Mouse (Mus musculus): ENCODE measurements at regions not wholly inside any gene's neighbourhood (a gene's known extent, or its start where the extent isn't known, plus 50 kb on each side); places are given as distances from the start of the nearest gene placed in this dataset.
"Not testable (repeated sequence)": the region's sequence is repeated elsewhere in the genome, so short reads cannot be mapped to it uniquely, and the experiment has no call there.

- Histone ChIP-seq H3K27ac (ENCODE audit: low read depth, low read length) (no peak overlapping the region), H3K27me3 (ENCODE audit: control insufficient read depth, insufficient read depth, low read length) (no peaks in the 10 kb centered on the region), H3K9me3 (ENCODE audit: control insufficient read depth, low read length) (no peaks in the 10 kb centered on the region), H3K4me1 (ENCODE audit: control insufficient read depth, insufficient read depth, low read length) (no peaks in the 10 kb centered on the region), H3K4me2 (no peak overlapping the region), H3K36me3 (ENCODE audit: control insufficient read depth, insufficient read depth, low read length) (no peaks in the 10 kb centered on the region), H3K4me3 (ENCODE audit: low read depth, low read length) (no peak overlapping the region), H3K9ac (ENCODE audit: low read length) (no peak overlapping the region)
- DNase-seq (ENCODE audit: low spot score, missing footprints) (no peak), ATAC-seq (ENCODE audit: low FRiP score) (no peak)
- 70% methylated on average over 4 of the region's 4 CpGs for WGBS
Measured at GRCm38 (mm10) chr7:137671156-137671555, 233.7 kb downstream of the Glrx3 start.

- no peaks in the 10 kb centered on the region for H3K36me3 ChIP-seq (ENCODE audit: control insufficient read depth, insufficient read depth, low read length)
- no peak overlapping the region for H3K4me2 ChIP-seq
- no peaks in the 10 kb centered on the region for H3K9me3 ChIP-seq (ENCODE audit: control insufficient read depth, low read length)
- ATAC-seq (ENCODE audit: low FRiP score) (no peak), DNase-seq (ENCODE audit: low spot score, missing footprints) (no peak)
- no peak overlapping the region for H3K27ac ChIP-seq (ENCODE audit: low read depth, low read length)
- H3K4me1 ChIP-seq (ENCODE audit: control insufficient read depth, insufficient read depth, low read length): no peaks in the 10 kb centered on the region
- H3K4me3 ChIP-seq (ENCODE audit: low read depth, low read length): no peak overlapping the region
- no peaks in the 10 kb centered on the region for H3K27me3 ChIP-seq (ENCODE audit: control insufficient read depth, insufficient read depth, low read length)
- H3K9ac ChIP-seq (ENCODE audit: low read length): no peak overlapping the region
- WGBS: 91% methylated on average over 1 of the region's 1 CpGs
Measured at GRCm38 (mm10) chr7:137674596-137674995, 237.2 kb downstream of the Glrx3 start.

GRCm38 (mm10) chr7:137675381-137675780 is 238.0 kb downstream of the Glrx3 start:
- 85% methylated on average over 5 of the region's 5 CpGs for WGBS
- Histone ChIP-seq H3K4me2 (no peak overlapping the region), H3K36me3 (ENCODE audit: control insufficient read depth, insufficient read depth, low read length) (no peaks in the 10 kb centered on the region), H3K27ac (ENCODE audit: low read depth, low read length) (no peak overlapping the region), H3K27me3 (ENCODE audit: control insufficient read depth, insufficient read depth, low read length) (no peaks in the 10 kb centered on the region), H3K4me1 (ENCODE audit: control insufficient read depth, insufficient read depth, low read length) (no peaks in the 10 kb centered on the region), H3K4me3 (ENCODE audit: low read depth, low read length) (no peak overlapping the region), H3K9me3 (ENCODE audit: control insufficient read depth, low read length) (no peaks in the 10 kb centered on the region), H3K9ac (ENCODE audit: low read length) (no peak overlapping the region)
- ATAC-seq (ENCODE audit: low FRiP score) (no peak), DNase-seq (ENCODE audit: low spot score, missing footprints) (no peak)

- DNase-seq (ENCODE audit: low spot score, missing footprints): no peak
- 83% methylated on average over 6 of the region's 6 CpGs for WGBS
- H3K27me3 ChIP-seq (ENCODE audit: control insufficient read depth, insufficient read depth, low read length): no peaks in the 10 kb centered on the region
Measured at GRCm38 (mm10) chr7:137684826-137685225, 247.4 kb downstream of the Glrx3 start.

GRCm38 (mm10) chr7:137685320-137685719 is 247.9 kb downstream of the Glrx3 start:
- H3K4me3 ChIP-seq (ENCODE audit: low read depth, low read length): no peak overlapping the region
- H3K36me3 ChIP-seq (ENCODE audit: control insufficient read depth, insufficient read depth, low read length): no peaks in the 10 kb centered on the region
- no peak overlapping the region for H3K4me2 ChIP-seq
- no peaks in the 10 kb centered on the region for H3K27me3 ChIP-seq (ENCODE audit: control insufficient read depth, insufficient read depth, low read length)
- H3K9me3 ChIP-seq (ENCODE audit: control insufficient read depth, low read length): no peaks in the 10 kb centered on the region
- no peak overlapping the region for H3K9ac ChIP-seq (ENCODE audit: low read length)
- no peaks in the 10 kb centered on the region for H3K4me1 ChIP-seq (ENCODE audit: control insufficient read depth, insufficient read depth, low read length)
- 81% methylated on average over 6 of the region's 6 CpGs for WGBS
- ATAC-seq (ENCODE audit: low FRiP score) (no peak), DNase-seq (ENCODE audit: low spot score, missing footprints) (no peak)
- no peak overlapping the region for H3K27ac ChIP-seq (ENCODE audit: low read depth, low read length)

More at GRCm38 (mm10) chr7:137684826-137685225, 247.4 kb downstream of the Glrx3 start:
- Histone ChIP-seq H3K4me3 (ENCODE audit: low read depth, low read length) (no peak overlapping the region), H3K36me3 (ENCODE audit: control insufficient read depth, insufficient read depth, low read length) (no peaks in the 10 kb centered on the region), H3K27ac (ENCODE audit: low read depth, low read length) (no peak overlapping the region), H3K4me2 (no peak overlapping the region), H3K9ac (ENCODE audit: low read length) (no peak overlapping the region), H3K9me3 (ENCODE audit: control insufficient read depth, low read length) (no peaks in the 10 kb centered on the region), H3K4me1 (ENCODE audit: control insufficient read depth, insufficient read depth, low read length) (no peaks in the 10 kb centered on the region)
- ATAC-seq (ENCODE audit: low FRiP score): no peak

GRCm38 (mm10) chr7:137696831-137697230 is 259.4 kb downstream of the Glrx3 start:
- Histone ChIP-seq H3K27me3 (ENCODE audit: control insufficient read depth, insufficient read depth, low read length) (no peaks in the 10 kb centered on the region), H3K4me2 (no peak overlapping the region), H3K9me3 (ENCODE audit: control insufficient read depth, low read length) (no peaks in the 10 kb centered on the region), H3K27ac (ENCODE audit: low read depth, low read length) (no peak overlapping the region), H3K4me1 (ENCODE audit: control insufficient read depth, insufficient read depth, low read length) (no peaks in the 10 kb centered on the region), H3K9ac (ENCODE audit: low read length) (no peak overlapping the region), H3K36me3 (ENCODE audit: control insufficient read depth, insufficient read depth, low read length) (no peaks in the 10 kb centered on the region), H3K4me3 (ENCODE audit: low read depth, low read length) (no peak overlapping the region)
- DNase-seq (ENCODE audit: low spot score, missing footprints) (no peak), ATAC-seq (ENCODE audit: low FRiP score) (no peak)
- 81% methylated on average over 5 of the region's 5 CpGs for WGBS

GRCm38 (mm10) chr7:137698501-137698900 is 261.1 kb downstream of the Glrx3 start:
- H3K9ac ChIP-seq (ENCODE audit: low read length); H3K4me3 ChIP-seq (ENCODE audit: low read depth, low read length); ATAC-seq (ENCODE audit: low FRiP score); H3K36me3 ChIP-seq (ENCODE audit: control insufficient read depth, insufficient read depth, low read length); H3K4me2 ChIP-seq; H3K27ac ChIP-seq (ENCODE audit: low read depth, low read length); H3K9me3 ChIP-seq (ENCODE audit: control insufficient read depth, low read length); H3K27me3 ChIP-seq (ENCODE audit: control insufficient read depth, insufficient read depth, low read length); H3K4me1 ChIP-seq (ENCODE audit: control insufficient read depth, insufficient read depth, low read length); DNase-seq (ENCODE audit: low spot score, missing footprints): not testable (repeated sequence)
- 85% methylated on average over 6 of the region's 6 CpGs for WGBS

- Histone ChIP-seq H3K27ac (ENCODE audit: low read depth, low read length) (no peak overlapping the region), H3K4me2 (no peak overlapping the region), H3K36me3 (ENCODE audit: control insufficient read depth, insufficient read depth, low read length) (no peaks in the 10 kb centered on the region), H3K4me3 (ENCODE audit: low read depth, low read length) (no peak overlapping the region), H3K9ac (ENCODE audit: low read length) (no peak overlapping the region), H3K4me1 (ENCODE audit: control insufficient read depth, insufficient read depth, low read length) (no peaks in the 10 kb centered on the region), H3K9me3 (ENCODE audit: control insufficient read depth, low read length) (no peaks in the 10 kb centered on the region), H3K27me3 (ENCODE audit: control insufficient read depth, insufficient read depth, low read length) (no peaks in the 10 kb centered on the region)
- ATAC-seq (ENCODE audit: low FRiP score) (no peak), DNase-seq (ENCODE audit: low spot score, missing footprints) (no peak)
- WGBS: 65% methylated on average over 9 of the region's 9 CpGs
Measured at GRCm38 (mm10) chr7:137712862-137713261, 275.4 kb downstream of the Glrx3 start.

GRCm38 (mm10) chr7:137713856-137714255 is 276.4 kb downstream of the Glrx3 start:
- Histone ChIP-seq H3K4me2 (no peak overlapping the region), H3K4me1 (ENCODE audit: control insufficient read depth, insufficient read depth, low read length) (no peaks in the 10 kb centered on the region), H3K36me3 (ENCODE audit: control insufficient read depth, insufficient read depth, low read length) (no peaks in the 10 kb centered on the region), H3K4me3 (ENCODE audit: low read depth, low read length) (no peak overlapping the region), H3K27ac (ENCODE audit: low read depth, low read length) (no peak overlapping the region), H3K9me3 (ENCODE audit: control insufficient read depth, low read length) (no peaks in the 10 kb centered on the region), H3K27me3 (ENCODE audit: control insufficient read depth, insufficient read depth, low read length) (no peaks in the 10 kb centered on the region), H3K9ac (ENCODE audit: low read length) (no peak overlapping the region)
- DNase-seq (ENCODE audit: low spot score, missing footprints) (no peak), ATAC-seq (ENCODE audit: low FRiP score) (no peak)
- WGBS: 82% methylated on average over 3 of the region's 3 CpGs
